Mouse (Mus musculus) kidney, embryonic 16.5 days (tissue): ENCODE results near the gene Lenep. TPM values are rescaled to one million over a fixed set of nuclear protein-coding genes. Genes with fewer than 3 reads are reported as not detected.

Source experiments
- polyA plus RNA-seq: library from polyadenylated mRNA; unstranded; fragments of >200 nt; fragmentation: Nextera tagmentation; extraction: Ambion mirVana; gene quantifications from 2 replicates; pipeline ENCODE4 v1.2.1, GENCODE M21; 2015

The Lenep gene
- polyA plus RNA-seq, 1 experiment from 2014 or later = 1.3 TPM

Other genes with a start within 250 kb of the Lenep start
- 1.8 and 2.0 TPM in 2 replicates for gene Hcn3, start 242.6 kb downstream of the Lenep start, polyA plus RNA-seq
- 29.1 and 30.6 TPM in 2 replicates for gene Clk2, start 238.0 kb downstream of the Lenep start, polyA plus RNA-seq
- 140 TPM in 2 replicates for gene Scamp3, start 225.3 kb downstream of the Lenep start, polyA plus RNA-seq
- 43.6 and 51.2 TPM in 2 replicates for gene Fam189b, start 219.7 kb downstream of the Lenep start, polyA plus RNA-seq
- gene Gba, start 199.9 kb downstream of the Lenep start, polyA plus RNA-seq = 54.9 and 56.1 TPM in 2 replicates
- 18.2 and 18.4 TPM in 2 replicates for gene Thbs3, start 187.6 kb downstream of the Lenep start, polyA plus RNA-seq
- 227 and 235 TPM in 2 replicates for gene Mtx1, start 175.7 kb downstream of the Lenep start, polyA plus RNA-seq
- 20.0 and 23.6 TPM in 2 replicates for gene Muc1, start 173.7 kb downstream of the Lenep start, polyA plus RNA-seq
- 272 and 300 TPM in 2 replicates for gene Krtcap2, start 156.8 kb downstream of the Lenep start, polyA plus RNA-seq
- gene Trim46, start 156.5 kb downstream of the Lenep start, polyA plus RNA-seq = 4.7 and 6.0 TPM in 2 replicates
- gene Dpm3, start 143.4 kb downstream of the Lenep start, polyA plus RNA-seq = 127 and 146 TPM in 2 replicates
- 58.8 and 64.3 TPM in 2 replicates for gene Slc50a1, start 132.2 kb downstream of the Lenep start, polyA plus RNA-seq
- gene Efna1, start 121.7 kb downstream of the Lenep start, polyA plus RNA-seq = 81.9 and 86.7 TPM in 2 replicates
- 11.5 and 11.8 TPM in 2 replicates for gene Efna3, start 79.8 kb downstream of the Lenep start, polyA plus RNA-seq
- gene Efna4, start 64.8 kb downstream of the Lenep start, polyA plus RNA-seq = 29.2 and 31.3 TPM in 2 replicates
- 107 and 108 TPM in 2 replicates for gene Adam15, start 52.8 kb downstream of the Lenep start, polyA plus RNA-seq
- 0.32 and 0.35 TPM in 2 replicates for gene Dcst2, start 40.8 kb downstream of the Lenep start, polyA plus RNA-seq
- gene Dcst1, start 37.5 kb downstream of the Lenep start, polyA plus RNA-seq = 2.9 and 3.3 TPM in 2 replicates
- gene Zbtb7b, start 8.0 kb downstream of the Lenep start, polyA plus RNA-seq = 3.3 and 3.5 TPM in 2 replicates
- gene Flad1, start 9.1 kb upstream of the Lenep start, polyA plus RNA-seq = 35.0 and 39.3 TPM in 2 replicates
- 483 and 495 TPM in 2 replicates for gene Cks1b, start 15.6 kb upstream of the Lenep start, polyA plus RNA-seq
- 115 and 118 TPM in 2 replicates for gene Shc1, start 15.7 kb upstream of the Lenep start, polyA plus RNA-seq
- 38.9 and 41.2 TPM in 2 replicates for gene Pygo2, start 27.4 kb upstream of the Lenep start, polyA plus RNA-seq
- 47.5 and 51.7 TPM in 2 replicates for gene Pbxip1, start 33.9 kb upstream of the Lenep start, polyA plus RNA-seq
- gene Pmvk, start 51.7 kb upstream of the Lenep start, polyA plus RNA-seq = 56.1 and 59.3 TPM in 2 replicates
- gene Kcnn3, start 117.4 kb upstream of the Lenep start, polyA plus RNA-seq = 2.5 and 2.6 TPM in 2 replicates